Mouse (Mus musculus) heart, postnatal 0 days (tissue): ENCODE measurements around the gene P3h1. TPM values are rescaled to one million over a fixed set of nuclear protein-coding genes. Genes with fewer than 3 reads are reported as not detected.

Experiments used
- ATAC-seq: fragments of 200-750 bp; cut with Nextera tagmentation; 2 replicates; pipeline ENCODE4 v1.8.0; 2017; ENCODE audit warnings: low read depth, moderate number of reproducible peaks, moderate library complexity; ENCODE audit not compliant: insufficient read depth
- DNase-seq: peaks from one replicate; pipeline ENCODE4 v3.0.0-alpha.2; 2016; ENCODE audit warnings: low spot score
- H3K27ac ChIP-seq: fragments of 300-500 bp; sonication (generic); 2 replicates; pipeline ENCODE4 v1.5.1; 2014; ENCODE audit warnings: low read depth, mild to moderate bottlenecking
- H3K27me3 ChIP-seq: fragments of 300-500 bp; sonication (generic); 2 replicates; pipeline ENCODE4 v1.6.1; 2014; ENCODE audit warnings: low read length, mixed read lengths; ENCODE audit not compliant: control insufficient read depth, insufficient read depth
- H3K36me3 ChIP-seq: fragments of 300-500 bp; sonication (generic); replicated peaks from 2 replicates; pipeline ENCODE4 v1.6.1; 2014; ENCODE audit warnings: low read length, mixed read lengths; ENCODE audit not compliant: control insufficient read depth, insufficient read depth
- H3K4me1 ChIP-seq: fragments of 300-500 bp; sonication (generic); 2 replicates; pipeline ENCODE4 v1.6.1; 2014; ENCODE audit warnings: antibody characterized with exemption; ENCODE audit not compliant: control insufficient read depth, insufficient read depth
- H3K4me2 ChIP-seq: fragments of 300-500 bp; sonication (generic); 2 replicates; pipeline ENCODE4 v1.6.1; 2014; ENCODE audit warnings: low read depth, mild to moderate bottlenecking, low read length, moderate library complexity
- H3K4me3 ChIP-seq: fragments of 300-500 bp; sonication (generic); 2 replicates; pipeline ENCODE4 v1.5.1; 2014; ENCODE audit warnings: low read depth, low read length
- H3K9ac ChIP-seq: fragments of 300-500 bp; sonication (generic); replicated peaks from 2 replicates; pipeline ENCODE4 v1.6.1; 2014; ENCODE audit warnings: low read depth, low read length, mixed read lengths
- H3K9me3 ChIP-seq: fragments of 300-500 bp; sonication (generic); replicated peaks from 2 replicates; pipeline ENCODE4 v1.6.1; 2016; ENCODE audit warnings: low read length; ENCODE audit not compliant: control insufficient read depth
- CTCF ChIP-seq: IDR thresholded peaks from 2 replicates; pipeline ENCODE4 v1.5.1; 2016; ENCODE audit warnings: antibody characterized with exemption, control low read depth, low read depth
- EP300 ChIP-seq: IDR thresholded peaks from 2 replicates; pipeline ENCODE4 v1.6.1; 2016; ENCODE audit warnings: antibody characterized with exemption, low read depth
- WGBS: fragments of 180-500 bp; shearing (Covaris S2); extraction: QIAGEN DNeasy Blood & Tissue Kit; methylation state at CpG from one replicate; pipeline ENCODE4 v1.1.7; 2014; 5-methylcytosine and 5-hydroxymethylcytosine counted together
- polyA plus RNA-seq: library from polyadenylated mRNA; unstranded; fragments of >200 nt; fragmentation: Nextera tagmentation; extraction: Ambion mirVana; gene quantifications from 2 replicates; pipeline ENCODE4 v1.2.1, GENCODE M21; 2015
- total RNA-seq: library from RNA; depleted of rRNA; stranded (reverse); fragments of >200 nt; gene quantifications from 2 replicates; pipeline ENCODE4 v1.2.3, GENCODE M21; 2014; ENCODE audit warnings: low replicate concordance; rRNA removed

P3h1 gene
- total RNA-seq, result 34.3 and 40.8 TPM in 2 replicates
- 20.5 and 23.5 TPM in 2 replicates for polyA plus RNA-seq

- Histone ChIP-seq H3K4me2 (peak within 1 kb of the TSS; percentile 90), H3K9me3 (no peaks in the 10 kb centered on the region), H3K27ac (peak within 1 kb of the TSS; percentile 73), H3K27me3 (no peaks in the 10 kb centered on the region), H3K4me3 (peak within 1 kb of the TSS; percentile 83), H3K9ac (peak within 1 kb of the TSS; percentile 77), H3K36me3 (peaks cover 26% of the 10 kb centered on the region), H3K4me1 (peaks cover 6% of the 10 kb centered on the region)
- ATAC-seq, result peak; percentile 98
- WGBS, result under 1% methylated on average over 67 of the region's 71 CpGs
- TF ChIP-seq EP300, result no peak
- no peak for TF ChIP-seq CTCF
- DNase-seq, result peak; percentile 100
Measured at GRCm38 (mm10) chr4:119232410-119233255, at the start of gene P3h1, which contains the start of gene AU022252. TSS of gene P3h1 (plus strand) at chr4:119232915. TSS of gene AU022252 (minus strand) at chr4:119232712.

GRCm38 (mm10) chr4:119183525-119183924, 49.2 kb upstream of the P3h1 start:
- DNase-seq, result no peak
- no peak for ATAC-seq
- no peak for TF ChIP-seq CTCF
- TF ChIP-seq EP300, result no peak

DNA sequence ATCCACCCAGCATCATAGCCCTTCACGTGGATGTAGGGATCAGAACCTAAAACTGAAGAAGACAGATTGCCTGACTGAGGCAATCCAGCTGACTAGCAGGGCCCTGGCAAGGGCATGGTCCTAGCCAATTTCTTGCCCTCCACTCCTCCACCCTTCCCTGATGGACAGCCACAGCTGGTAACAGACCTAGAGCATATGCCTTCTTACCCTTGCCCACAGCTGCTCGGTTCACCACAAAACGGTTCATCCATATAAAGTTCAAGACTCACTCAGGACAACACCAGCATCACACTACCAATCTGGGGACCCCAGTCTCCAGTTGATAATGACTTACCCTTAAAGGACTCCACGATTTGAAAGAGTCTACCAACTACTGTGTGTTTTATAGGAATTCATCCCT, 46.9 kb upstream of the P3h1 start:
- H3K36me3 ChIP-seq, result no peaks in the 10 kb centered on the region
- no peak for DNase-seq
- H3K27me3 ChIP-seq, result no peaks in the 10 kb centered on the region
- WGBS, result 72% methylated on average over 4 of the region's 4 CpGs
- no peaks in the 10 kb centered on the region for H3K9me3 ChIP-seq
- no peak for ATAC-seq
- H3K4me3 ChIP-seq, result no peak overlapping the region
- no peak for TF ChIP-seq CTCF
- no peak for TF ChIP-seq EP300
- H3K9ac ChIP-seq, result no peak overlapping the region
- no peak overlapping the region for H3K27ac ChIP-seq
- no peaks in the 10 kb centered on the region for H3K4me1 ChIP-seq
- no peak overlapping the region for H3K4me2 ChIP-seq

More at GRCm38 (mm10) chr4:119183525-119183924, 49.2 kb upstream of the P3h1 start:
- Histone ChIP-seq H3K9ac (no peak overlapping the region), H3K9me3 (no peaks in the 10 kb centered on the region), H3K4me1 (no peaks in the 10 kb centered on the region), H3K4me3 (no peak overlapping the region), H3K36me3 (no peaks in the 10 kb centered on the region), H3K27me3 (no peaks in the 10 kb centered on the region), H3K27ac (no peak overlapping the region), H3K4me2 (no peak overlapping the region)
- 28% methylated on average over 1 of the region's 1 CpGs for WGBS

GRCm38 (mm10) chr4:119188060-119188785, 44.5 kb upstream of the P3h1 start:
- 31% methylated on average over 11 of the region's 11 CpGs for WGBS
- no peak overlapping the region for H3K9ac ChIP-seq
- ATAC-seq, result peak; percentile 55; the same call in 1 of the 2 replicates
- no peaks in the 10 kb centered on the region for H3K27me3 ChIP-seq
- TF ChIP-seq EP300, result no peak
- TF ChIP-seq CTCF, result peak; percentile 49
- no peaks in the 10 kb centered on the region for H3K9me3 ChIP-seq
- peak; percentile 38 for DNase-seq
- no peak overlapping the region for H3K4me3 ChIP-seq
- H3K36me3 ChIP-seq, result no peaks in the 10 kb centered on the region
- H3K4me2 ChIP-seq, result peak overlapping the region; percentile 15; the same call in 1 of the 2 replicates
- no peak overlapping the region for H3K27ac ChIP-seq
- H3K4me1 ChIP-seq, result no peaks in the 10 kb centered on the region

- no peak overlapping the region for H3K4me2 ChIP-seq
- no peaks in the 10 kb centered on the region for H3K36me3 ChIP-seq
- 83% methylated on average over 6 of the region's 6 CpGs for WGBS
- H3K27ac ChIP-seq, result no peak overlapping the region
- no peaks in the 10 kb centered on the region for H3K27me3 ChIP-seq
- no peak for ATAC-seq
- no peak overlapping the region for H3K9ac ChIP-seq
- H3K4me1 ChIP-seq, result no peaks in the 10 kb centered on the region
- no peak for DNase-seq
- no peak overlapping the region for H3K4me3 ChIP-seq
- H3K9me3 ChIP-seq, result no peaks in the 10 kb centered on the region
- TF ChIP-seq EP300 (no peak), CTCF (no peak)
Measured at GRCm38 (mm10) chr4:119189392-119189791, 43.3 kb upstream of the P3h1 start.
